Mouse (Mus musculus) small intestine, adult 2 months (tissue): ENCODE measurements around the gene Arhgap1. TPM values are rescaled to one million over a fixed set of nuclear protein-coding genes. Genes with fewer than 3 reads are reported as not detected.

Source experiments
- H3K27ac ChIP-seq: fragments of 200-500 bp; 2 replicates; pipeline ENCODE4 v1.5.1; 2012; ENCODE audit warnings: low read depth, low read length, control low read depth, inconsistent platforms; ENCODE audit not compliant: insufficient read depth
- H3K27me3 ChIP-seq: fragments of 200-500 bp; 2 replicates; pipeline ENCODE4 v1.6.1; 2012; ENCODE audit warnings: mild to moderate bottlenecking, moderate library complexity, low read length, inconsistent platforms; ENCODE audit not compliant: control insufficient read depth, insufficient read depth
- H3K36me3 ChIP-seq: fragments of 200-500 bp; 2 replicates; pipeline ENCODE4 v1.6.1; 2012; ENCODE audit warnings: mild to moderate bottlenecking, low read length, control low read depth, inconsistent platforms; ENCODE audit not compliant: control insufficient read depth, insufficient read depth
- H3K4me1 ChIP-seq: fragments of 200-500 bp; 2 replicates; pipeline ENCODE4 v1.6.1; 2012; ENCODE audit warnings: low read length, inconsistent platforms, mixed read lengths; ENCODE audit not compliant: control insufficient read depth, insufficient read depth, insufficient read length
- H3K4me3 ChIP-seq: fragments of 200-500 bp; 2 replicates; pipeline ENCODE4 v1.5.1; 2012; ENCODE audit warnings: low read depth, mild to moderate bottlenecking, control low read depth, inconsistent platforms, low read length, moderate library complexity
- CTCF ChIP-seq: fragments of 200-500 bp; IDR thresholded peaks from 2 replicates; pipeline ENCODE4 v1.5.1; 2012; ENCODE audit warnings: low read depth, mild to moderate bottlenecking, control low read depth, inconsistent platforms, low read length, moderate library complexity, mixed read lengths; ENCODE audit not compliant: insufficient replicate concordance, insufficient read length; ENCODE audit errors: extremely low read depth
- POLR2A ChIP-seq: fragments of 200-500 bp; IDR thresholded peaks from 2 replicates; pipeline ENCODE4 v1.6.1; 2012; ENCODE audit warnings: low read depth, mild to moderate bottlenecking, control low read depth, inconsistent platforms, low read length, moderate library complexity
- WGBS: fragments of 180-500 bp; shearing (Covaris S2); methylation state at CpG from one replicate; pipeline ENCODE4 v1.1.7; 2018; 5-methylcytosine and 5-hydroxymethylcytosine counted together
- polyA plus RNA-seq: library from polyadenylated mRNA; depleted of rRNA; stranded (reverse); fragments of >200 nt; gene quantifications from 2 replicates; pipeline ENCODE4 v1.2.3, GENCODE M21; 2012

Arhgap1 gene
- polyA plus RNA-seq, 1 experiment = 99.2 TPM

- no peaks in the 10 kb centered on the region for H3K27me3 ChIP-seq
- no peak overlapping the region for H3K4me3 ChIP-seq
- H3K36me3 ChIP-seq = no peaks in the 10 kb centered on the region
- TF ChIP-seq CTCF (no peak), POLR2A (no peak)
- 87% methylated on average over 8 of the region's 8 CpGs for WGBS
- no peak overlapping the region for H3K27ac ChIP-seq
- no peaks in the 10 kb centered on the region for H3K4me1 ChIP-seq
Observed at GRCm38 (mm10) chr2:91628171-91628570, 21.5 kb upstream of the Arhgap1 start.

- Histone ChIP-seq H3K4me1 (no peaks in the 10 kb centered on the region), H3K4me3 (no peak overlapping the region), H3K27me3 (no peaks in the 10 kb centered on the region), H3K27ac (no peak overlapping the region), H3K36me3 (no peaks in the 10 kb centered on the region)
- no peak for TF ChIP-seq CTCF
- no peak for TF ChIP-seq POLR2A
- 76% methylated on average over 18 of the region's 18 CpGs for WGBS
Observed at GRCm38 (mm10) chr2:91629682-91630081, 20.0 kb upstream of the Arhgap1 start.

- WGBS = 92% methylated on average over 12 of the region's 12 CpGs
Observed at GRCm38 (mm10) chr2:91630384-91630783, 19.3 kb upstream of the Arhgap1 start.

GRCm38 (mm10) chr2:91631826-91632225, 17.8 kb upstream of the Arhgap1 start:
- H3K27ac ChIP-seq = no peak overlapping the region
- WGBS = 82% methylated on average over 5 of the region's 5 CpGs
- H3K4me3 ChIP-seq = no peak overlapping the region
- H3K36me3 ChIP-seq = no peaks in the 10 kb centered on the region
- TF ChIP-seq CTCF (no peak), POLR2A (no peak)
- no peaks in the 10 kb centered on the region for H3K4me1 ChIP-seq
- H3K27me3 ChIP-seq = no peaks in the 10 kb centered on the region

More at GRCm38 (mm10) chr2:91630384-91630783, 19.3 kb upstream of the Arhgap1 start:
- H3K27ac ChIP-seq = no peak overlapping the region
- no peaks in the 10 kb centered on the region for H3K27me3 ChIP-seq
- H3K4me3 ChIP-seq = no peak overlapping the region
- TF ChIP-seq POLR2A = no peak
- no peak for TF ChIP-seq CTCF
- H3K4me1 ChIP-seq = no peaks in the 10 kb centered on the region
- H3K36me3 ChIP-seq = no peaks in the 10 kb centered on the region

GRCm38 (mm10) chr2:91632316-91632715, 17.3 kb upstream of the Arhgap1 start:
- no peak for TF ChIP-seq POLR2A
- TF ChIP-seq CTCF = no peak
- Histone ChIP-seq H3K27me3 (no peaks in the 10 kb centered on the region), H3K36me3 (no peaks in the 10 kb centered on the region), H3K4me3 (no peak overlapping the region), H3K27ac (no peak overlapping the region), H3K4me1 (no peaks in the 10 kb centered on the region)
- WGBS = 51% methylated on average over 5 of the region's 5 CpGs

- Histone ChIP-seq H3K4me3 (no peak overlapping the region), H3K36me3 (no peaks in the 10 kb centered on the region), H3K4me1 (no peaks in the 10 kb centered on the region), H3K27ac (no peak overlapping the region), H3K27me3 (no peaks in the 10 kb centered on the region)
- TF ChIP-seq CTCF = no peak
- TF ChIP-seq POLR2A = no peak
- WGBS = 47% methylated on average over 12 of the region's 12 CpGs
Observed at GRCm38 (mm10) chr2:91633334-91633977, 16.2 kb upstream of the Arhgap1 start.

- Histone ChIP-seq H3K4me1 (no peaks in the 10 kb centered on the region), H3K27ac (no peak overlapping the region), H3K36me3 (no peaks in the 10 kb centered on the region), H3K27me3 (no peaks in the 10 kb centered on the region), H3K4me3 (no peak overlapping the region)
- no peak for TF ChIP-seq CTCF
- TF ChIP-seq POLR2A = no peak
- 80% methylated on average over 9 of the region's 9 CpGs for WGBS
Observed at GRCm38 (mm10) chr2:91634841-91635240, 14.8 kb upstream of the Arhgap1 start.
